Mouse (Mus musculus) cerebellum, adult 9-10 months (tissue): Measurements from ENCODE around the gene Atp1a2.

ENCODE experiments used
- DNase-seq: peaks from one replicate; pipeline ENCODE4 v3.0.0; 2022

Gene Atp1a2

DNA sequence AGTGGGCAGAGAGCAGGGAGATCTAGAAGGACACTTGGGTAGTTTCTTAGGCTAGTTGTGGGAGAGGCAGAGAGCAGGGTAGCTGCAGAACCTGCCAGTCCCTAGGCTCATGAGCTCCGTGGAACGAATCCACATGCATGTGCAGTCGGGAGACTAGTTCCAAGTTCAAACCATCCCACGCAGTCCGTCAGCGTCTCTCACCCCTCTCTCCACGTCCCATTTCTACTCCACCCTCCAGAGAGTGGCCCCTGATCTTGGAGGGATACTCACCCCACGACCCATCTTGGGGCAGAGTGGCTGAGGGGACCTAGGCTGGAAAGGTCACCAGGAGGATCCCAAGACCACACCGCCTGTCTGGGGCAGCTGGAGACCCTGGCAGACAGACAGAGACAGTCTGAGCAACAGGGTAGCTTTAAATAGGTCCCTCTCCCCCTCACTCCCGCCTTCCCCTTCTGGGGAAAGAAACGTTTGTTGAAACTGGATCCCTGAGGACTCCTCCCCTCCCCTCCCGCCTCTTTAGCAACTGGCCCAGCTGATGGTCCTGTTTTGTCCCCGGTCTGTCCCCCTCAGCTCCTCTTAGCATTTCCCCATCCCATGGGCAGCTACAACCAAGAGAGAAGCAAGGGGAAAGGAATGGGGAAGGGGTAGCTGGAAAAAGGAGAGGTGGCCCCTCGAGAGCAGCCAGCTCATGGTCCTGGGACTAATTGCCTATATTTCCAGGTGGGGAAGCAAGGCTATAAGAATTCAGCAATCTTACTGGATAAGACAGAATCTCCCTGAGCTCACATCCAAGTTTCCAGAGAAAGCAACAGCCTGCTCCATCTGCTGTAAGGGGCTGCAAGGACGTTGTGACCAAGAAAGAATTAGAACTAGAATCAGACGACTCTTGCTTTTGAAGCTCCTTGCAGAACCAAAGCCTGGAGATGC is at the start of gene Atp1a2:
TSS of gene Atp1a2 (minus strand) at position 454 of the 927 bp plus-strand sequence.
- DNase-seq: no peak

DNA sequence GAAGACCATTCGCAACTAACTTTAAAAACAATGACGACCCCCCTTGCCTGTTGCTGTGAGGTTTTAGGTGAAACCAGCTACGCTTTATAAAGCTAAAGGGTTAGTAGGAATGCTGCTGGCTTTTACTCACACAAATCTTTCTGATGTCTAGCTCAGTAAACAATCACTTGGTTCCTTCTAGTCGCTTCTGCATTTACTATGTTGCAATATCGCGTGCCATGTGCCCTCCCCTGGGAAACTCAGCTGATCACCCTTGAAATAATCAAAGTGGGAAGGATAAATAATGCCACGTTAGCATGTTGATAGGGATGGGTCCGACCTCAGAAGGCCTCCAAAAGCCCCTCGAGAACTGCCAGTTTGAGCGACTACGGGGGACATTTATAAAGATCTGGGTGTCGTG is 49.5 kb upstream of the Atp1a2 start:
- DNase-seq: no peak

DNA sequence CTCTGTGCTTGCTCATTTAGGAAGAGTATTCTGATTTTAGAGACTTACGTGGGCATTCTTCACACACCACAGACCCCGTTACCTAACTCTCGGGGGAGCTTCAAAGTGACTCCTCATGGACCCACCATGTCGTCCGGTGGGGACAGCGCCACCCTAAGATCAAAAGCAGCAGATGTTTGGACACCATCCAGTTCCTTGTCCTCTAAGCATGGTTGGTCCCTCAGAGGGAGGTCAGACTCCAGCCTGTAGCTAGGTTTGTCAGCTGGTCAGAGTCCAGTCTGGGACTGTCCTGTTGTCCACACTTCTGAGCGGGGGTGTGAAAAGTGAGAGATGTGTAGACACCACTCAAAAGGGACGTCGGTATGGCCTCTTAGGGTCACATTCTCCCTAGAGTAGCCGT is 48.8 kb upstream of the Atp1a2 start:
- DNase-seq: no peak

DNA sequence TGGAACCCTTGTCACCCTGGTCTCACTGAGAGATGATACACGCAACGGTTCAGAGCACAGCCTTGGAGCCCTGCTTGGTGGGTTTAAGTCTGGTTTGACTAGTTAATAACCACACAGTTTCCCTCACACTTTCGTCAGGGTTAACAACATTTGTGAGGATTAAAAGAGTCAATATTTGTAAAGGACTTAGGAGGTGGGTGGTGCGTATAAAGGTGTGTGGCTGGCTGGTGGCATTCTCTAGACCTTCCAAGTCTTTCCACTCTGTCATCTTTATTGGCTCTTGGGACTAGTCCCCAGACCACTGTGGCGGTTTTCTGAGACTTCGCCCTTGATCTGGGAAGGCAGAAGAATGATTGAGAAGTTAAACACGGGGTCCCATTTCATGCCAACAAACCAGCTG is 47.0 kb upstream of the Atp1a2 start:
- no peak for DNase-seq

DNA sequence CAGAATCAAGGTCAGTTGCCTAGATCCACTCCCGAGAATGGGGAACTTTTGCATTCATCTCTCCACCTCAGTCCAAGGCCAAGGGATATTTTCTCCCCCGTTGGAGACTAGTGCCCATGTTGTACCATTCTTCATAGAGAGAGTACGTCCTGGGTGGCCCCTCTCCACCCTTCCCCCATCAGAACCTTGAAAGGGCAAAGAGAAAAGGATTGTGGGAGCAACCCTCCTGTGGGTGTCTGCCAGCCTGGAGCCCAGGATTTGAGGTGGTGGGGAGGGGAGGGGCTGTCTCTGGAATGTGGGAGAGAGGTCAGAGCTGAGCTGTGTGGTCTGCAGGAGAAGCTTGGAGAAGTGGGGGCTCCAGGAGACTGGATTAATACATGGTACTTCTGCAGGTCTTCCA is 46.0 kb upstream of the Atp1a2 start:
- DNase-seq: peak; percentile 44

DNA sequence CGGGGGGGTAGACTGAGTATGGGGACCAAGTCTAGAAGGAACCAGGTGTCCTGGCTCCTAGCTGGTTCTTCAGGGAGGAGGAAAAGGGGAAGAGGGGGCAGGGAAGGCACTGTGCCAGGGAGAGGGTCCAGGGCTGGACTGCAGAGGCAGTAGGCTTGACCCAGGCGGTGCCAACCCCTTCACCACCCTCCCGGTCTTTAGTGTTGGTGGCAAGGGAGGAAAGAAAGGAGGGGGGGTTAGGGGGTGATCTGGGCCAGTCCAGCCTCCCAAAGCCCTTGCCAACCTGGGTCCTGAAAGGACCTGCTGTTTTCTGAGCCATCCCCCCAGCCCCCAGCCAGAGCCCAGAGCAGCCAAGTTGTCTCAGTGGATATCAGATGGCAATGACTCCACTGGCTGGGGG is 44.9 kb upstream of the Atp1a2 start:
- peak; percentile 55 for DNase-seq

DNA sequence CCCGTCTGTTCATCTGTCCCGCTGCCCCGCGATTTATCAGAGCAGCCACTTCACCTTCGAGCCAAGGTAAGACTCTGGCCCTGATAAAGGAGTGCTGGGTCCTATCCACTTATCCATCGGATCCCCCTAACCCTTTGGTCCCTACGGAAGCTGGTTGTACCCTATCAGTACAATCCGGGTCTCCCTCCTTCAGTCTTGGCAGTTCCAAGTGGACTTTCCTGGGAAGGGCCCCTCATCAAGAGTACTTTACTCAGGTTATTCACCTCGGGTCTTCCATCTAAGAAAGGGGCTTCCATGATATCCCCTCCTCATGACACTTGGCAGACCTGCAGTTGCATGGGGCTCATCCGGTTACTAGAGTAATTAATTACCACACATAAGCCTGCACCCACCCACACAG is 43.5 kb upstream of the Atp1a2 start:
- DNase-seq: peak; percentile 47

DNA sequence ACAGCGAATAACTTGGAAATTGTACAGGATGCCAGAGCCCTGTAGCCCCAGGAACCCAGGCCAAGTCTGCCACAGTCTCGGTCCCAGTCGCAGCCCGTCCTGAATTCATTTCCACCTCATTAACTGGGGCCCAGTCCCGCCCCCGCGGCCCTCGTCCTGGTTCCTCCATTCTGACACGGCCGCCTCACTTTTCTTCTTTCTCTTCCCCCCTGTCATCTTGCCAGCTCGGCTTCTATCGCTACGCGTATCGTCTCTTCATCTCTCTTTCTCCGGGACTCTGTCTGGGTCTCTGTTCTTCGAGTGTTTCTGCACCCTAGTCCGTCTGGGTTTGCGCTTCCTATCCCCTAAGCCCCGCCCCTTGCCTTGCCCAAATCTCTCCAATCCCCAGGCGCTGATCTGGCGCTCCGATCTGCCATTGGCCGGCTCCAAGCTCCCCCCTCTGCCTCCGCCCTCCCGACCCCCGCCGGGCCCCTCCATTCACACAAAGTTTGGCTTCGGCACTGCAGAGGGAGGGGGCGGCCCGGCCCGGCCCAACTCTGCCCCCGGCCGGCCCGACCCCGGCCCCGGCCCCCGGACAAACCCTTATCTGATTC is 43.0 kb upstream of the Atp1a2 start, which contains the start of gene Kcnj10:
TSS of gene Kcnj10 (plus strand) at position 482 of the 593 bp plus-strand sequence.
- peak; percentile 84 for DNase-seq

DNA sequence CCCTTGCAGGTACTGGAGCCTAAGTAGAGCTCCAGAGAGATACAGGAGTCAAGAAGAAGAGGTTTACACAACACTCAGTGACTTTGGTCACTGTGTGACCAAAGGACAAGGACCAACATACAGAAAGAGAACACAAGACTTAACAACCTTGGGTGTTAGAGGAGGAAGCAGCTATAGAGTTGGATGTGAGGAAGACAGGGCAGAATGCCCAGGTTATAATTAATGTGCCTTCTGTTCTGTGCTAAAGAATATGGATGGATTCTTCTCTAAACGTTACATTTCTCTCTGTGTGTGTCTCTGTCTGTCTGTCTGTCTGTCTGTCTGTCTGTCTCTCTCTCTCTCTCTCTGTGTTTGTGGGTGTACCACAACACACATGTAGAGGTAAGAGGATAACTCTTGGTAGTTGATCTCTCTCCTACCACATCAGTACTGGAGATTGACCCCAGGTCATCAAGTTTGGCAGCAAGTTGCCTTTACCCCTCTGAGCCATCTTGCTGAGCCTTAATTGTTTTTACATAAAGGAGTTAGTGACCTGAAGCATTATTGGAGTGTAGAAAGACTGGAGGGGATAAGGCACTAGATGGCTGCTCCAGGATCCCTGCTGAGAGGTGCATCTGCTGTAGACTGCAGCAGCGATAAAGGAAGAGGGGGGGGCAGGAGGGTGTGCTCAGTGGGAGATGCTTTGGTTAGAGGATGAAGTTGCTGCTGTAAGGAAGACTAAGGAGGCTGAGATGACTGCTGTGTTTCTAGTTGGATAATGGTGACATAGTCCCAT is 39.7 kb upstream of the Atp1a2 start:
- peak; percentile 86 for DNase-seq

DNA sequence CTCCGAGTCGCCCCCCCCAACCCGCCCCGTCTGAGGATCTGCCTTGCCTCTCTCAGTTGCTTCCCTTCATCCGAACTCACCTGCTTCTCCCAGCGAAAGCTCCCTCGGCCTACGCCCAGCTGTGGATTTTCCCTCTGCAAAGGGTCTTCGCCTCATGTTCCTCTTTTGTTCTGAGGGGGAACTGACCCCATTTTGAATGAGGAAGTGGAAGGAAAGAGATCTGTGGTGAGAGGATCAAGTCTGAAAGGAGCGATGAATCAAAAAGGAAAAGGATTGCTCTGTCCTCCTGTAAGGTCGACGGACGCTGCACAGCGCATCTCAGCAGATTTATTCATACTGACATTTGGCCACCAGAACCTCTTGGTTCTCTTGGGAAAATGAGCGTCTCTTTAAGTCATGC is 37.9 kb upstream of the Atp1a2 start:
- peak; percentile 24 for DNase-seq

DNA sequence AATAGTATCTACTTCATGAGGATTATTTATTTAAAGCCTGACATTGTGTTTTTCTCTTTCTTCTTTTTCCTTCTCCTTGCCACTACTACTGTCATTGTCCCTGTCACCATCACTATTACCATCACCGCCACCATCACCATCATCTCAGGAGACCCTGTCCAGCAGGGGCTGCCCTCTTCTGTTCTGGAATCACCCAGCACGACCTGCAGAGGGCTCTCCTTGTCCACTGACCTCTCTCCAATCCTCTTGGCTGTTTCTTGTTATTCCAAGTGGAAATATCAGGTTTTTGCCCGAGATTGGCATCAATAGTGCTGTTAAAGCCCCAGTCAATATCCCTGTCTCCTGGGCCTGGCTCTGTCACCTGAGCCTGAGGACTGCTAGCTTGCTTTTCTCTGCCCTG is 35.6 kb upstream of the Atp1a2 start:
- peak; percentile 48 for DNase-seq

DNA sequence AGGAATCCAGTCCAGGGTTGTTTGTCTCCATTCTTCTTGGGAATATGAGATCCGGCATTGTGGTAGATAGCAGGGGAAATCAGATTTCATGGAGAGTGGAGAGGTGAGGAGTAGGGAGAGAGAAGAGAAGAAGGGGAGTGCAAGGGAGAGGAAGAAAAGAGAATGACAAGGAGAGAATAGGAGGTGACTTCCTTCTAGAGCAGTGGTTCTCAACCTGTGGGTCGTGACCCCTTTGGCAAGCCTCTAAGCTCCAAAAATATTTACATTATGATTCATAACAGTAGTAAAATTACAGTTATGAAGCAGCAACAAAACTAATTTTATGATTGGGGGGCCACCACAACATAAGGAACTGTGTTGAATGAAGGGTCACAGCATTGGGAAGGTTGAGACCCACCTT is 35.1 kb upstream of the Atp1a2 start:
- no peak for DNase-seq

DNA sequence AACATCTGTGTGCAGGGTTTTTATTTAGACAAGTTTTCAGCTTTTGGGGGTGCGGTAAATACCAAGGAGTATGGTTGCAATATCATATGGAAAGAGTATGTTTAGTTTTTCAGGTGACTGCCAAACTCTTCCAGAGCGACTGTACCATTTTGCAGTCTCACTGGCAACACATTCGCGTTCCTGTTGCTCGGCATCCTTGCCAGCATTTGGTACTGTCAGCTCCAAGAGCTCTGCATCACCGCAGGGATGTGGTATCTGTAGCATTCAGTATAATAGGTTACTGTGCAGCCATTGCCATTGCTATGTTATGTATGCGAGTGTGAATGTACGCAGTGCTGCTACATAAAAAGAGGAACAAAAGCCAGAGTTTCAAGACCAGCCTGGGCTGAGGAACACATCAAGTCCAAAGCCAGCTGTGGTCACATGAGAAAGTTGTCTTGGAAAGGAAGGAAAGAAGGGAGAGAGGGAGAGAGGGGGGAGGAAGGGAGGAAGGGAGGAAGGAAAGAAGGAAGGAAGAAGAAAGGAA is 33.6 kb upstream of the Atp1a2 start:
- DNase-seq: peak; percentile 48

DNA sequence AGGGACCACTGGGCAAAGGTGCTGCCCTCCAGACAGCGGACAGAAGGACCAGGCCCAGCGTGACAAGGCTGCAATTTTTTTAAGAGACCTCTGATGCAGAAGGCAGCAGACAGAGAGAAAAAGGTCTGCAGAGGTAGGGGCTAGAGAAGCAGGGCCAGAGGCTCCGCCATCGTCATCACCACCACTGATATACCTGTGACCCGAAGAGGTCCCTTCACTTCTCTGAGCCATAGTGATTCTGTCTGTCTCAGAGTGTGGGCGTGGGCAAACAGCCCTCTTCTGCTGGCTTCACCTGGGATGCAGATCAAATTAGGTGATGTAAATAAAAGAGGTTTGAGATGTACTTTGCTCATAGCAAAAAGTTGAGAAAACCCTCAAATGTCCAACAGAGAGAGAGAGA is 31.8 kb upstream of the Atp1a2 start:
- no peak for DNase-seq

DNA sequence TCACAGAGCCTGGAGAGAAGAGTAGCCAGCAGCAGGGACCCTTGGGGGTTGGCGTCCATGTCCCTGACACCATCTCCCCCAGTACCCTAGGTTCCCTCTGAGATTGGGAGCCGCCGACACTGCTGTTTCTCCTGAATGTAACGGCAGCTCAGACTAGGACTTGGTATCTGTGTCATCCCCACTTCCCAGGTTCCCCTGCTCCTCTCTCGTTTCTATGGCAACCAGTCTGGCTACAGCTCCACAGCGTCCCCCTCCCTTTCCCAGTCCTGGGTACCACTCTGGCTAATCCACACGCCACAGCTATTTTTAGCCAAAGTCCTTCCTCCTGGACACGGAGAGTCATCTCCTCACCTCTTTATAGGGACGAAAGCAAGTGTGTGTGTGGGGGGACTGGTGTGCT is 31.3 kb upstream of the Atp1a2 start, which contains the start of gene Kcnj9:
TSS of gene Kcnj9 (minus strand) at position 188 of the 400 bp plus-strand sequence.
- DNase-seq: peak; percentile 98

DNA sequence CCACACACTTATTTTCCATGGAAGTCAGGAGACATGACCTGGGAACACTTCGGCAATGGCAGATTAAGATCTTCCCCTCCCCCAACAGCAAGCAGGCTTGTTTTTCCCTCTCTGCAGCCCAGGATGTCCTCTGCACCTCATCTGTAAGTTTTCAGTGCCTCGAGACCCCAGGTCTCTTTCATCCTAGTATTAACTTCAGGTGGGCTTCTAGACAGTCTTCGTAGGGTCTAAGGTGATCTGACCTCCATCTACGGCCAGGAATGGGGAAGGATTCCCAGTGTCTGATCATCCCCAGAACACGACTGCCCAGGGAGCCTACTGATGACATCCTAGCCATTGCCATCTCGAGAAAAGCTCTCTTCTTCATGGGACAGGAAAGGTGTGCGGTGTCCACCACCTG is 30.6 kb upstream of the Atp1a2 start:
- peak; percentile 73 for DNase-seq

DNA sequence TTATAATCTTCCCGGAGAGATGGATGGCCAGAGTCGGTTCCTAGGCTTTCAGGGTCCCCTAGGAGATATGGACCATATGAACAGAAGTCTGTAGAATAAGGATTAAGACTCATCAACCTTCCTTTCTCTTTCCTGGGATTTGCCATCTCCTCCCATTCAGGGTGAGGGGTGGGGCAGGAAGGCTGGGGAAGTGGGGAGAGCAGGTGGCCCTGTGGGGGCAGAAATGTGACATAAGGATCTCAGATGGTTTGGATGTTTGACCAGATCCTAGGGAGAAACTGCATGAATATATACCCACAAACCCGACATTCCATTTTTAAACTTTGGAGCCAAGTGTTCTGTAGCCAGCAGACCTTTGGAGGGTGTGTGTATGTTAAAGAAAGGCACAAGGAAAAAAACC is 30.2 kb upstream of the Atp1a2 start:
- peak; percentile 74 for DNase-seq

DNA sequence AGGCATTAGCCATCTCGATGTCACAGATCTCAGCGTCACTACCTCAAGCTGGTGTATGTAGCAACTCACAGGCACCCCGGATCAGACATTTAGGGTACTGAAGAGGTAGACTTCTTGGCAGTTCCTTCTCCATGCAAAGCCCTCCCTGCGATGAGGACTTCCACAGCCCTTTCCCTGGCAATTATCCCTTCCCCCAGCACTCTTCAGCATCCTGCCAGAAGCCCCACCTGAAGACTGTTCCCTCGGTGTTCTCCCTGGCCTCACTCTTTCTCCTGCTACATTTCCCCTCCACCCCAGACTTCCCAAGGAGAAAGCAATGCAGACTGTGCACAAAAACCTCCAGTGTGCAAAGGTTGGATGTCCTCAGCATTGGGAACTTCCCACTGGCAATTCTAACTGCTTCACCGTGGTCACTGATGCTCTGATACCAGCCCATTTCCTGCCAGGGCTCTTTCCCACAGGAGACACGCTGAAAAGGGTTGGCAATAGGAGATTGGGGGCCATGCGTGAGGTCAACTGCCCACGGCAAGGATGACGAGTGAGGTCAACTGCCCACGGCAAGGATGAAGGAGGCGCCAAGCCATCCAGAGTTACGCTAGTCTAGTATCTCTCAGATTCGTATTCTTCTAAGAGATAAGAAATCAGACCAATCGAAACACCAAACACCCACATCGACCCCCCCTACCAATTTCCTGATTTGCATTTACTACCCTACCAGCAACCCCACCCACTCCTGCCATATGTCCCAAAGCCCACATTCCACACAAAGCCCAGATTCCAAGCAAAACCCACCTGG is 29.5 kb upstream of the Atp1a2 start:
- DNase-seq: peak; percentile 62

DNA sequence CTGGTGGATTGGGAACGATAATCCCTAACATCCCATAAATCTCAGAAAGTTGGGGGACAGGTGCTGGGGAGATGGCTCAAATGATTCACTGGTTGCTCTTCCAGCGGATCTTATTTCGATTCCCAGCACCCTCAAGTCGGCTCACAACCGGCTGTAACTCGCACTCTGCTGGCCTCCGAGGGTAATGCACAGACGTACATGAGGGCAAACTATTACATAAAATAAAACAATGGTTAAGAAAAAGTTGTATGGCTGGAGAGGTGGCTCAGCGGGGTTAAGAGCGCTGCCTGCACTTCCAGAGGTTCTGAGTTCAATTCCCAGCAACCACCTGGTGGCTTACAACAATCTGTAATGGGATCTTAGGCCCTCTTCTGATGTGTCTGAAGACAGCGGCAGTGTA is 28.8 kb upstream of the Atp1a2 start:
- peak; percentile 61 for DNase-seq

DNA sequence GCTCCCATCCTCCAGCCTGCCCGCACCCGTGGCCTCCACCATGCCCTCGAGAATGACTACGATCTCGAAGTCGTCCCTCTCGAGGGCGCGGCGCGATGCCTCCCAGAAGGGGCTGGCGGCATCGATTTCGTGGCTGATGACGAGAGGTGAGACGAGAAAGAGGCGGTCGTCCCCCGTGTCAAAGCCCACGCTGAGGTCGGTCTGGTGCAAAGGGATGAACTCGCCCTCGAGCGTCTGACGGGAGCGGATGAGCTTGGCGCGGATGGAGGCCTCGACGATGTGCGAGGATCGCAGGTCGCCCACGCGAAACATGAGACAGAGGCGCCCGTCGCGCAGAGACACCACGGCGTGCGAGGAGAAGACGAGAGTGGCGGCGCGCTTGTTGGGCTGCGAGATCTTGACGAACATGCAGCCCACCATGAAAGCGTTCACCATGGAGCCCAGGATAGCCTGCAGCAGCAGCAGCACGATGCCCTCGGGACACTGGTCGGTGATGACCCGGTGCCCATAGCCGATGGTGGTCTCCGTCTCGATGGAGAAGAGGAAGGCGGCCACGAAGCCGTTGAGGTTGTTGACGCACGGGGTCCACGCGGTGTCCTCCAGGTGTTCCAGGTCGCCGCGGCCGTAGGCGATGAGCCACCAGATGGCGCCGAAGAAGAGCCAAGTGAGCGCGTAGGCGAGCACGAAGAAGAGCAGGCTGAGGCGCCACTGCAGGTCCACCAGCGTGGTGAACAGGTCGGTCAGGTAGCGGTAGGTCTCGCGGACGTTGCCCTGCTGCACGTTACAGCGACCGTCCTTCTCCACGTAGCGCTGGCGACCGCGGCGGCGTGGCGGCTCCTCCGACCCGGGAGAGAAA is 28.0 kb upstream of the Atp1a2 start:
- DNase-seq: peak; percentile 90

DNA sequence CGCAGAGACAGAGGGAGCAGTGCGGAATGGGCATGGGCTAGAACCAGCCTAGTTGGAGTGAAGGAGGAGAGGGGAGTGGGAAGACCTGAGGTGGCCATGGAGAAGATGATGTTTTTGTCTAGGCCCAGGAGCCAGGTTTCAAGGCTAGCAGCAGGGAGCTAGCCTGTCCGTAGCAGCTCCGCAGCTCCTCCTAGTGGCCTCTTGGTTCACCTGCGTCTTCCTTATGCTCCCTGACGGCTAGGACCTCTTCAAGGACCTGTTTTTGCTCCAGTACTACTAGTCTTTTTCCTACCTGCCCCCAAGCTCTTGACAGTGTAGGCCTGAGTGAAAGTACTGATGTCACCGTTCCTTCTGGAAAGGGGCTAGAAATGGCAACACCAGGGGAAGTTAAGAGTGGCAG is 26.9 kb upstream of the Atp1a2 start:
- DNase-seq: peak; percentile 90
